Mouse (Mus musculus) stomach, postnatal 0 days (tissue): ENCODE data around the gene Tssc4.

Experiments
- CTCF ChIP-seq: IDR thresholded peaks from 2 replicates; pipeline ENCODE4 v1.5.1; 2016; ENCODE audit warnings: antibody characterized with exemption, low read depth, mild to moderate bottlenecking, moderate library complexity
- EP300 ChIP-seq: optimal IDR thresholded peaks from 2 replicates; pipeline ENCODE3; 2016; ENCODE audit warnings: antibody characterized with exemption

DNA sequence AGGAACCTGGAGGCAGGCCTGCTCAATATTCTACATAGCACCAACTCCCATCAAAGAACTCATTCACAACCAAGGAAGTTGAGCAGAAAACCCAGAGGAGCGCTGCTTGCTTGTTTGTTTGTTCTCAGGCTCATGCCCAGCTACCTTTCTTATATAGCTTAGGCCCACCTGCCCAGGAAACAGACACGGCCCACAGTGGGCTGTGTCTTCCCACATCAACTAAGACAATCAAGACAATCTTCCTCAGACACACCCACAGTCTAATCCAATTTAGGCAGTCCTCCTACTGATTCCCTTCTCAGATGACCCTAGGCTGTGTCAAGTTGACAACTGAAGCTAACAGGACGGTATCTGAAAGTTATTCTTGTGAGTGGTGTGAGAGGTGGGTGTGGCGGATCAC, 37.0 kb downstream of the Tssc4 start, which contains the start of gene Kcnq1:
- TF ChIP-seq CTCF: no peak
- no peak for TF ChIP-seq EP300
